Mouse (Mus musculus): ENCODE data around the gene Sycp2. TPM values are rescaled to one million over a fixed set of nuclear protein-coding genes. Genes with fewer than 3 reads are reported as not detected.
"Not testable (repeated sequence)": the region's sequence is repeated elsewhere in the genome, so short reads cannot be mapped to it uniquely, and the experiment has no call there.

The Sycp2 gene
- total RNA-seq, 2 experiments from 2014 or later = 1.7 to 2.6 TPM

DNA sequence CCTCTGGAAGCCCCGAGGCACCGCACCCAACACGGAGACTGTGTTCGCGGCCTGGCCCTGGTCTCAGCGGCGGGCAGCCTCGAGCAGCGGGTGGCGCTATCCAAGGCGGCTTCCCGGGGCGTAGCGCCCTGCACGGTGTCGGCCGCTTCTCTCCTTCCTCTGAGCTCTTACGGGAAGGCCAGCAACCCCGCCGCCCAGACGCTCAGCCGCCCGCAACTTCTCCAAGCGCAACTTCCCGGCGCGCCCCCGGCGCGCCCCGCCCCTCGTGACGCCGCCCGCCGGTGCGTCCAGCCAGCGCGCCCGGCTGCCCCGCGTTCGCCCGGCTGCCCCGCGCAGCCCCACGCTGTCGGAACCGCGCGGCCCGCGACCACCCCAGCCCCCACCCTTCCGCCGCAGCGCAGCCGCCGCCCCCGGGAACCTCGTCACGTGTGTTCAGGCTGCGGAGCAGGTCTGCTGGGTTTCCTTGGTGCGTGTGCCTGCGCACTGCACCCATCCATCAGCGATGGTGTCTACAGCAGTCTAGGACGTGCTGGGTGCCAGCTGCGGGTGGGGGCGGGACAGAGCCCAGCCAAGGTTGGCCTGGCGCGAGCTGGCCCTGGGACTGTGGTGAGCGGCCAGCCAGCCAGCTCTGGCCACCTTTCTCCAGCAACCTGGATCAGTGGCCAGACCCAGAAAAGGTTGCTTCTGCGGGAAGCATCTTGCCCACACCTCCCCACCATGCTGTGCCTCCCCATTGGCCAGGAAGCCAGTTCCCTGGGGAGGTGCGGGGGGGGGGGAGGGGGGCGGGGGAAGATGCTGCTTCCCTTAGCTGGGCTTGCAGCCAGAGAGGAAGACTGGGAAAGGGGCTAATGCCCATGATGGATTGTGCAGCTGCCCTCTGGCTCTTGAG lies 7.0 kb upstream of the Sycp2 start, which contains the start of the genes Ppp1r3d and Fam217b:
Gene Ppp1r3d (minus strand): TSS at position 212 of the 889 bp plus-strand sequence.
Gene Fam217b (plus strand): TSS at position 264 of the 889 bp plus-strand sequence.
- intact Hi-C loops (cut with DNase I) = no loop called here
- peak; percentile 65 to 70 for DNase-seq

GRCm38 (mm10) chr2:178413481-178414260 lies 6.2 kb upstream of the Sycp2 start:
- peak; percentile 69 to 70 for DNase-seq
- intact Hi-C loops (cut with DNase I) = no loop called here

GRCm38 (mm10) chr2:178413081-178413480 lies 5.6 kb upstream of the Sycp2 start:
- peak in 1 of 2 experiments; percentile 48 for DNase-seq
- intact Hi-C loops (cut with DNase I) = no loop called here

- DNase-seq = peak; percentile 82 to 86
- intact Hi-C loops (cut with DNase I) = no loop called here
These were observed 5.1 kb upstream of the Sycp2 start for GRCm38 (mm10) chr2:178412598-178412997.

GRCm38 (mm10) chr2:178410286-178410685 lies 2.8 kb upstream of the Sycp2 start:
- intact Hi-C loops (cut with DNase I) = no loop called here
- DNase-seq = no peak

DNA sequence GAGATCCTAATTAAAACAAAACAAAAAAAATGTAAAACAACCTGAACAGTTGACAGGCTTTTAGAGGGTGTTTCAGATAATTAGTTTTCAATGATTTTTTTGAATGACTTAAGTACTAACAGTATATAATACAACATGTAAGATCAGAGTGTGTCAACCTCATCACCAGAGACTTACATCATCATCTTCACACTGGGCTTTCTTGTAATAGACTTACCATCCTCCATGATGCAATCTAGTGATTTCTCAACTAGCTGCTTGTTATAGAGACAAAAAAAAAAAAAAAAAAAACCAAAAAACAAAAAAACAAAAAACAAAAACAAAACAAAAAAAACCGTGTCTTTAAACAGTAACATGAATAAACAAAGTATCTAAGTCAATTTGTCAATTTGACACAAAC lies 1.5 kb upstream of the Sycp2 start:
- intact Hi-C loops (cut with DNase I) = no loop called here
- DNase-seq = no peak

- intact Hi-C loops (cut with DNase I) = no loop called here
- no peak for DNase-seq
These were observed 64.9 kb downstream of the Sycp2 start for GRCm38 (mm10) chr2:178342597-178342996.

DNA sequence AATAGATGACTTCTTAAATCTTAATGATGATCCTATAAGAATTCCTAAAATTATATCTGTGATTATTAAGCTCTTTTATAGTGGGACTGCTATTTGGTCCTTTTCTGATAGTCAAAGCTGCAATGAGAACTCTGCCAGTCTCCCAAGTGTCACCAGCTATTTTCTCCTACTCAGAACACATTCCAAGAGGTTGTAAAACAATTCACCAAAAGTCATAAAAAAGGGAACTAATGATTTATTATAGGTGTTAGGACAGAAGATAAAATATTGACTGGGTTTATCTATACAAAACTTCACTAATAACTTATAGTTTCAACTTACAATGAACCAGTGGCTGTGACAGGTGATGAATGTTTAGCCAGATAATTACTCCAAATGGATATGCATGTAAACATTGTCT lies 65.4 kb downstream of the Sycp2 start:
- DNase-seq; intact Hi-C loops (cut with DNase I): not testable (repeated sequence)

DNA sequence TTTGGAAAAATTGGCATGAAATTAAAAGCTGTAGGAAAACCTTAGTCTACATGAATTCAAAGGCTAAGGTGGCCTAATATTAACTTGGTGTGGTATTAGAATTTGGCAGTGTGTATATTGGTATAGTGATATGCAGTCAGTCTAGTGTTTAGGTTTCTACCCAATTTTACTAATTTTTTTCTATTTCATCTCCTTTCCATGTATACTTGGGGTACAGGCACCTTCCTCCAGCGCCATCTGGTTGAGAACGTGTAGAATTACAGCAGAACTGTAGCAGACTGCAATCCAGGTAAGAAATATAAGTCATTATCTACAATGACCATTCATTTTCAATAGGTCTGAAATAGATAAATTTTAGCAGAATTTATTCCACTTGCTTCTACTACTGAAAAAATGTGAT lies 68.4 kb downstream of the Sycp2 start:
- intact Hi-C loops (cut with DNase I) = loop anchor here (2.0 to 5.0 kb wide), 3 partner anchors 52 to 242 kb away; no protein-coding TSS in a partner anchor
- no peak for DNase-seq

DNA sequence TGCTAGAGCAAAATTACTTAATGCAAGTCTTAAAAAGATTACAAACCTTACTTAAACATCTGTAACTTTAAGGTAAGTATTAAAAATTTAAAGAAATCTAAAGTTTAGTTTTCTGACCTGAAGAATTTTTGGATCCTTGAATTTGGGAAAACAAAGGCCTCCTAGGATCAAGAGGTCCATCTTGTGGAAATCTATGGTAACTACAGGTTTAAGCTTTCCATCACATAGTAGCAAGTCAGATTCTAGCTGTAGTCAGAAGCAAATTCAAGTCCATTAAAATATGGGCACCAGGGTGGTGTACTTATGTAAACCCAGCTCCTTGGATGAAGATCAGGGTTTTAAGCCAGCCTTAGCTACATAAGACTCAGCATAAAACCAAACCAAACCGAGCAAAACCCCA lies 69.6 kb downstream of the Sycp2 start:
- intact Hi-C loops (cut with DNase I) = loop anchor here (2.0 to 5.0 kb wide), 3 partner anchors 51 to 241 kb away; no protein-coding TSS in a partner anchor
- DNase-seq = no peak

GRCm38 (mm10) chr2:178329986-178330385 lies 77.5 kb downstream of the Sycp2 start:
- intact Hi-C loops (cut with DNase I) = no loop called here
- DNase-seq = peak; percentile 17 to 27

- DNase-seq = peak; percentile 20 to 22
- intact Hi-C loops (cut with DNase I) = no loop called here
These were observed 77.9 kb downstream of the Sycp2 start for GRCm38 (mm10) chr2:178329551-178329950.

DNA sequence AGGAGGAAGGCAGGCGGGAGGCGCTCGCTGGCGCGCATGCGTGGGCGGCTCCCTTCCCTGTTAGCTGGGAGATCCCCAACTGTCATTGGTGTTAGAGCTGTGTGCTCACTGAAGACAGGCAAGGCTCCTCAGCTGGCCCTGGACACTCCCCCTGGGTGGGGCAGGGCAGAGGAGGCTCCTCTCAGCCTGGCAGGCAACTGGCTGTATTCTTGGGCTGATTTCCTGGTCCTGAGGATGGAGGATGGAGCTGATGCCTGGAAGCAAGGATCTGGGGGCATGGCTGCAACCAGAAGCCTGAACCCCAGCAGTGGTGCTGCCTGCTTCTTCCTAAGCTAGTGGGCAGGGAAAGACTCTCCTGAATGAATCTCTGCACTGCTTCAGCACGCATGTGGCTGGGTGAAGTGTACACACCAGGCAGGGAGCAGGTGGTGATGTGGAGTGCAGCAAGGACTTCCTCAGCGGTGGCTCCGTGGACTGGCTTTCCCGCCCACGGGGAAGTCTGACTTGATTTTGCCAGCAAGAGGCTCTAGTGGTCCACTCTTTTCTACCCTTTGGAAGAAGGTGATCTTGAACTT lies 79.9 kb downstream of the Sycp2 start:
- intact Hi-C loops (cut with DNase I) = no loop called here

GRCm38 (mm10) chr2:178326750-178327465 lies 80.6 kb downstream of the Sycp2 start:
- intact Hi-C loops (cut with DNase I) = no loop called here
- DNase-seq = peak; percentile 6 to 10

More for the DNA sequence above, 79.9 kb downstream of the Sycp2 start:
- peak; percentile 48 to 60 for DNase-seq

- no peak for DNase-seq
- intact Hi-C loops (cut with DNase I) = no loop called here
These were observed 81.4 kb downstream of the Sycp2 start for GRCm38 (mm10) chr2:178326067-178326466.

- intact Hi-C loops (cut with DNase I) = no loop called here
- no peak for DNase-seq
These were observed 82.7 kb downstream of the Sycp2 start for GRCm38 (mm10) chr2:178324818-178325217.

GRCm38 (mm10) chr2:178324410-178324809 lies 83.1 kb downstream of the Sycp2 start:
- intact Hi-C loops (cut with DNase I) = no loop called here
- DNase-seq = no peak

GRCm38 (mm10) chr2:178321271-178321670 lies 86.2 kb downstream of the Sycp2 start:
- peak; percentile 6 to 17 for DNase-seq
- intact Hi-C loops (cut with DNase I) = no loop called here

GRCm38 (mm10) chr2:178319766-178320165 lies 87.7 kb downstream of the Sycp2 start:
- intact Hi-C loops (cut with DNase I) = no loop called here
- no peak for DNase-seq

DNA sequence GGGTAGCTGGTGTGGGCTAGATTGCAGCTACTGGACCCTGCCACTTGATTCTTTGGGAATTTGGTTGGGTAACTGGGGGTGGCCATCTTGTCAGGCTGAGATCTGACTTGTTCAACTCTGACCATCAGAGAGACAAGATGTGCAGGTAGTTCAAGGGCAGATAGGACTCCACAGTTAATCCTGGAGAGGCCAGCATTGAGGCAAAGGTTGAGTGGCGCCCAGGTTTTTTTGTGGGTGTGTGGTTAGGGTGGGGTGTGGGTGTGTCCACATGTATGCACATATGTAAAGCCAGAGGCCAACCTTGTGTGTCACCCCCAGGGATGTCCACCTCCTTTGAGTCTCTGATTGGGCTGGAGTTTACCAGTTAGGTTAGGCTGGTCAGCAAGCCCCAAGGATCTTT lies 91.2 kb downstream of the Sycp2 start:
- DNase-seq = no peak
- intact Hi-C loops (cut with DNase I) = no loop called here

Measured in heart, postnatal 10 days (tissue).